Mouse (Mus musculus): ENCODE measurements around the gene Zfp874b.
"Not testable (repeated sequence)": the region's sequence is repeated elsewhere in the genome, so short reads cannot be mapped to it uniquely, and the experiment has no call there.

Gene Zfp874b

GRCm38 (mm10) chr13:67483625-67484423, at the start of gene Zfp874b:
TSS of gene Zfp874b (minus strand) at chr13:67484258.
- peak; percentile 91 for DNase-seq (ENCODE audit: low read depth, low spot score)

DNA sequence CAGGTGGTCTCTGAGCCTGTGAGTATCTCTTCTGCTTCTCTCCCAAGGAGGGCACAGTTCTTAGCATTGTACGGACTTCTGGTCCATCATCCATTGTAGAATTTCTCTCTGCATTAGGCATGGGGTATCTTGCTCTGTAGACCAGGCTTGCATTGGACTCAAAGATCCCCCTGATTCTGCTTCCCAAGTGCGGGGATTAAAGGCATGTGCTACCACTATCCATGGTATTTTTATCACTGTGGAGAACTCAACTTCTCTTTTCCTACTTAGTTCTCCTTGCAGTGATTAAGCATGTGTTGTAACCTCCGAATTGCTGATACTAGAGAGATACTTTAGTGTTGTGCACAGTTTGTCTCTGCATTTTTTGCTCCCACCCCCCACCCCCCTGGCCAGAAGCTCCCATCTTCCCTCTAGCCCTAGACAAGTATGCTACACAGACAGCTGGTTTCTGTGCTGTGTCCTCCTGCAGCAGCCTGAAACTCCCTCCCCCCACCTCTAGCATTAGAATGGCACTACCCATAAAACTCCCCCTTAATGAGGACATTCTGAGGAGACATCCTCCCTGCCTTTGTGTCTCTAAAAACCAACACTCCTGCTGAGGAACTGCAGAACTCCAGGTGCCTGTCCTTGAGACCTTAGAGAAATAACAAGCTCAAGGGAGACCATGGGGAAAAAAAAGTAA, 43.1 kb upstream of the Zfp874b start:
- no peak for DNase-seq (ENCODE audit: low read depth, low spot score)

GRCm38 (mm10) chr13:67525753-67526410, 41.8 kb upstream of the Zfp874b start, which contains the start of the genes Gm26965 and Zfp87:
TSS of gene Gm26965 (minus strand) at chr13:67526151.
TSS of gene Zfp87 (minus strand) at chr13:67526177.
- peak; percentile 91 for DNase-seq (ENCODE audit: low read depth, low spot score)

DNA sequence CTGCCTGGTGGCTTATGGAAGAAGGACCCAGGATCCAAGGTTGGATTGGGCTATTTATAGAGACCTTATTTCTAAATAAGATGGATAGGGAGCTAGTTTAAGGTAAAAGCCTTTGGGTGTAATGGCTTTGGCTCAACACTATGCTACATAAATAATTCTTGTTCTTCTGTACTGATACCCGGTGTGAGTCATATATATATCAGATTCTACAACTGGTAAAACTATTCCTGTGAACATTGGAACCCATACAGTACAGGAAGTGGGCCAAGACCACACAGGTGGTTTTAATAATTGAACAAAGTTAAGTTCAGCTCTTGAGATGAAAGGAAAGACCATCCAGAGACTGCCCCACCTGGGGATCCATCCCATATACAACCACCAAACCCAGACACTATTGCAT, 16.9 kb upstream of the Zfp874b start:
- DNase-seq (ENCODE audit: low read depth, low spot score): no peak

GRCm38 (mm10) chr13:67500084-67500719, 16.1 kb upstream of the Zfp874b start, which contains the start of gene Zfp58:
TSS of gene Zfp58 (minus strand) at chr13:67500555.
- peak; percentile 76 for DNase-seq (ENCODE audit: low read depth, low spot score)

- no peak for DNase-seq (ENCODE audit: low read depth, low spot score)
Measured at GRCm38 (mm10) chr13:67495631-67496030, 11.6 kb upstream of the Zfp874b start.

DNA sequence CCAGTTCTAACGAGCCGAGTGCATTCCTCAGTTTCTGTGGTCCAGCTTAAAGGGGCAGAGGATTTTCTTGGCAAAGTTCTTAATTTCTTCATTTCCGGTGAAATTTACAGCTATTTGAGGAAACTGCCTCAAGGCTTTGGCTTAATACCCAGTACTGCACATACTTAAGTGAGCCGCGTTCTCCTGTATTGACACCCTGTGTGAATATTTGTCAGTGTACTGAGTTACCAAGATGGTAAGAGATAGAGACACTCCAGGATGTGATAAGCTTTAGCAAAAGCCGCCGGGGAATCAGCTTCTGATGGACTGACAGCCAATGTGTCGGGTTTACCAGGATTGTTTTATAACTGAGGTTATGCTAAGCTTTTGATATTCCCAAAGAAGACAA, 360 bp upstream of the Zfp874b start:
- DNase-seq (ENCODE audit: low read depth, low spot score): no peak

DNA sequence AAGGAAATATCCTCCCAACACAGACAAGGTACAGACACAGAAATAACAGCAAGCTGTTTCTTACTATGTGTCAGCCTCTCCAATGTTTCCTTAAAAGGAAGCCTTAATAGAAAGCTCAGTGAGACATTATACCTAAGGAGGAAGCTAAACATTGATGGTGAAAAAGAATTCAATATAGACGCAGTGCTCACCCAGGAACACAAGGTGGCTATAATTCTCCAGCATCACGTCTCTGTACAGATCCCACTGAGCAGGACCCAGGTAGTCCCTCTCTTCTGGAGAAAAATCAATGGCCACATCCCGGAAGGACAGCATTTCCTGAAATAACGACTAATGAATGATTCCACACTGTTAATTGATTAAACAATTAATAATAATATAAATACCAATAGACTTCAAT, 2.5 kb downstream of the Zfp874b start:
- DNase-seq (ENCODE audit: low read depth, low spot score): no peak

- DNase-seq (ENCODE audit: low read depth, low spot score): no peak
Measured at GRCm38 (mm10) chr13:67469274-67469673, 14.8 kb downstream of the Zfp874b start.

DNA sequence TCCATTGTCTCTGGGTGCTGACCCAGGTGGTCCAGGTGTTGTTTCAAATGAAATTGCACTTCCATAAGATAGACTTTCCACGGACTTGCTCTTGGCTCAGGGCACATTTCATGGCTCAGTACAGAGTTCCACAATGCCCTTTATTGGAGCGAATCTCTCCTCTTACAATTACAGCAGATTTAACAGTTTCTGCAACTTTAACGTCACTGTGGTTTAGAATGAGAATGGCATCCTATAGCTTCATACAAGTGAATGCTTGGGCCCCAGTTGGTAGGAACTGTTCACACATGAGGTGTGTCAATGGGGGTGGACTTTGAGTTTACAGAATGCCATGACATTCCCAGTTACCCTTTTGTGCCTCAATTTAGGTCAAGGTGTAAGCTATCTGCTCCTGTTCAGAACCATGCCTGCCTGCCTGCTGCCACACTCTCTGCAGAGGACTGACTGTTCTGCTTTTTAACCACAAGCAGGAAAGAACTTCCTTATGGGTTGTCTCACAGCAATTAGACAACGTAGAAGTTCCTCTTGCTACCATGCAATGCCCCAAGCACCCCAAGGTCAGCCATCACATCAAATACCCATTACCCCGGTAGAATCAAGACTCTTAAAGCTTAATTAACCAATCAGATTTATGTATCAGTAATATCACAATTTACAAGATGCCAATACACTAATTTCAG, 20.4 kb downstream of the Zfp874b start:
- not testable (repeated sequence) for DNase-seq (ENCODE audit: low read depth, low spot score)

DNA sequence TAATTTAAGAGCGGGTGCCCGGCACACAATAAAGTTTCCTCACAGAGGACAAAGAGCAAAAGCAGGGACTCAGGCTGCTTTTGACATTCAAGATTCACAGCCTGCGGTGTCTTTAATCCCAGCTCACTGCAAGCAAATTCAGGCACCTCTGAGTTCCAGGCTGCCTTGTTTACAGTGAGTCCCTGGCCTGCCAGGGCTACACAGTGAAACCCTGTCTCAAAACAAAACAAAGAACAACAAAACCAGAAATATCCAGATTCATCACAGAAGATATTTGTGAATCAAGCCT, 32.1 kb downstream of the Zfp874b start:
- no peak for DNase-seq (ENCODE audit: low read depth, low spot score)

DNA sequence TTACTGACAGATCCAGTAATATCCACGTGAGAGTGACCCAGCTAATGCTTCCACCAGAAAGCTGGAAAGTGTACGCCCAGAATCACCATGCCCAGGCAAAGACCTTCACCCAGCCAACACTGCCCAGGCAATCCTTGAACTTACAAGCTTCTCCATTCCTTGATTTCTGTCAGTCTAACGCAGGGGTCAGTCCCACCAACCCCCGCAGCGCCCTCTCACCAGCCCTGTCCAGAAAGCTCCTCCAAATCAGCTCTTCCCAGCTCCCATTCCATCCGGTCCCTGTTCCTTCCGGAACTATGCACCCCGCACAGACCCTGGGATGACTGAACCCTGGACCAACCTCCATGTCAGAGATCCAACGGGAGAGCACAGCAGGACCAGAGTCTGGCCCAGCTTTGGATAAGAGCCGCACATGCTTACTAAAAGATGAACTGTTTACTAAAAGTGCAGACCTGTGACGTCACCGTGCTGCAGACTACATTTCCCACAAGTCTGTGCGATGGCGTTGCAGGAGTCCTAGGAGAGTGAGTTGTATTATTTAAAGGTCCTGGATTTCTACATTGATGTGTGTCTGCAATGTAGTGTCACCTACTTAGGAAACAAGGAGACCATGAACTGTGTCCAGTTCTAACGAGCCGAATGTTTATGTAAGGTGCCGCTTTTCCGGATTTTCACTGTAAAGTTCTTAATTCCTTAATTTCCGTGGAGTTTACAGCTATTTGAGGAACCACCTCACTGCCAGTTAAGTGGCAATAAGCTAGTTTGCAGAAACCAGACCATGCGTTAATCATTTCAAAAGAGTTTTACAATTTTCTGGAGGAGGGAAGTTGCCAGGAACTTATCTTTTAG, 32.7 kb downstream of the Zfp874b start, which contains the start of gene Zfp874a:
Zfp874a (minus strand) TSS at position 453 of the 849 bp plus-strand sequence.
- DNase-seq (ENCODE audit: low read depth, low spot score): peak; percentile 88

- not testable (repeated sequence) for DNase-seq (ENCODE audit: low read depth, low spot score)
Measured at GRCm38 (mm10) chr13:67437095-67437494, 47.0 kb downstream of the Zfp874b start.

DNA sequence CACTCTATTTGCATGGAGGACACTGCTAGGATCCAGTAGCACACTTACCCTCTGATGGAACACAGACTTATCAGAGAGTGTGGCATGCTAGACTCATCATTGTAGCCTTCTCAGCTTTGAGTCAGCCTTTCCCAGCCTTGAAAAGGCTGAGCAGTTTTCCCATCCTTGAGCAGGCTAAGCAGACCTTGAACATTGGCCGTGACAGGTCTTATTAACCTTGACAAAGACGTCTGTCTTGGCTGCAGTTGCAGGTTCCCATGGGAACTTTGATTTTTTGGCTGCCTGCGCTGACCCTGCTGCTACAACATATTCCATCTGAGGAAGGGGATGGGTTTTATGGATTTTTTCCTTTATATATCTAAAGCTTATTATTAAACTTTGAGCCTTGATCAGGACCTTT, 55.9 kb downstream of the Zfp874b start:
- DNase-seq (ENCODE audit: low read depth, low spot score): no peak

DNA sequence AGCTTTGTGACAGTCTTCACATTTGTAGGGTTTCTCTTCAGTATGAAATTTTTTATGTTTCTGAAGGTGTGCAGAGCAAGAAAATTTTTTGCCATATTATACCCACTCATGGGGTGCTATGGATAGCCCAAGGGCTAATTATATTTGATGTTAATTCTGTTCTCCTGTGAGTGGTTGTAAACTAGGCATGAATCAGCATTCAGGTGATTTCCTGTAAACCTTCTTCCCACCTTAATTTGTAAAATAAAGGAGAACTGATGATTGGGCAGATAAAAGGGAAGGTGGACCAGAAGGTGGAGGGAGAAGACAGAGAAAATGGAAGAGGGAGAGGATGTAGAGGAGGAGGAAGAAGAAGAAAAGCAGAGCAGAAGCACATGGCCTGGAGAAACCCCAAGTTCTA, 58.4 kb downstream of the Zfp874b start:
- DNase-seq (ENCODE audit: low read depth, low spot score): not testable (repeated sequence)

DNA sequence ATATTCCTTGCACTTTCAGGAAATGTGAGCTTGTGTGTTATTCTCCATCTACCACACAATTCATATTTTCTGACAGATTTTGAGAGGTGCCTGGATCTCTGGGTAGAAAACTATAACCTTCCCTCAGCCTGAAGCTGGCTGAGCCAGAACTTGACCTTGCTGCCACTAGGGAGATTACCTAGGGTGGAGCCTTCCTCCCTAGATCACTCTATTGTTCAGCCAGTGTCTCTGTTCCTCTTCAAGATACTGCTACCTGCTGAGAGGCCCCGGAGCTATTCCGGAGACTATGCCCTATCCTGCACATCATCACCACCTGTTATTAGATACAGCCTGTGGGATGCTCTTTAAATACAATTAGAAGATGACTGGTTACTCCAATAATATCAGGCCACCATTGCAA, 61.5 kb downstream of the Zfp874b start:
- not testable (repeated sequence) for DNase-seq (ENCODE audit: low read depth, low spot score)
